Mouse (Mus musculus) embryo, embryonic 11.5 days (tissue): ENCODE results near the gene Nxn.

Experiments used
- DNase-seq: peaks from one replicate; pipeline ENCODE4 v3.0.0-alpha.2; 2012; ENCODE audit warnings: low read depth, low spot score

Gene Nxn

DNA sequence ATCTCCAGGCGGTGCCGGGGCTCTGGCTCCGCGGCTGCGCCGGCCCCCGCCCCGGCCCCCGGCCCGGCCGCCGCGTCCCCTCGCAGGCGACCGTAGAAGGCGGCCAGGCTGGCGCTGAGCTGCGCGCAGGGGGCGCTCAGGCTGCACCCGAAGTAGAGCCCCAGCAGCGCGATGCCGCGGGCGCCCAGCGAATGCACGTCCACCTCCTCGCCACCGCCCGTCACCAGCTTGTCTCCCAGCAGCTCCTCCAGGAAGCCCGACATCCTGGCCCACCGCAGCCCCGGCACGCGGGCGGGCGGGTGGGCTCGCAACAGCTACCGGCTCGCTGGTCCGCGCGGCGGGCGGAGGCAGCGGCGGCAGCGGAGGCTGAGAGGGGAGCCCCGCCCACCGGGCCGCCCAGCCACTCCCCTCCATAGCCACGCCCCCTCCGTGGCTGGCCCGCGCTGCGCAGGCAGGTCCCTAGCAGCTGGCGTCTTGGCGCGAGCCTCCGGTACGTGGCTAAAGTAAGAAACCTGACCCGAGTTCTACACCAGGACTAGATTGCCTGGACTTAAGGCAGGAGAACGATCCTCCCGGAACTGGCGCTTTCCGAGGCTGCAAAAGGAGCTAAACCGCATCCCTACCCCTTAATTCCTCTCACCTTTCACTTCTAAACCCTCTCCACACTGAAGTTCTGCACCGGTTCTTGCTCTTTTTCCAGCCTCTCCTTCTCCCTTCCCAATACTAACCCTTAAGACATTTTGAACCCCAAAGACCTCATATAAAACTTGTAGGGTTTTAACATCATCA, at the start of gene Nxn:
Gene Nxn, minus strand, starts transcription at position 343 of the 789 bp plus-strand sequence.
- DNase-seq = peak; percentile 84

DNA sequence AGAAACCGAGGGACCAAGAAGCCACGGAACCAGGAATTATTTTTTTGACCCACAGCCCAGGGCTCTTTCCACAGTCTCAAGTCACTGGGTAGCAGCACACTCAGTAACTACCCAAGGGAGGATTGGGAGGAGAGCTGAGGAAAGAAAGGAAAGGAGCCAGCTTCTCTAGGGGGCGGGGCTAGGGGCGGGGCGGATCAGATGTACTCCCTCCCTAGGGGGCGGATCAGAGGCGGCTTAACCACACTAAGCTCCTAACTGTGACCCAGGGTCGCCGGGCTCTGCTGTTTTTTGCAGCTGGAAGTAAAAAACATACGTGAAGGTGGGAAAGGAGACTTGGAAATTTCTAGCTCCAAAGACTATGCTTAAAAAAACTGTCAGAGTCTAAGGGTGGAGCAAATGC, 47.3 kb upstream of the Nxn start:
- DNase-seq = no peak

DNA sequence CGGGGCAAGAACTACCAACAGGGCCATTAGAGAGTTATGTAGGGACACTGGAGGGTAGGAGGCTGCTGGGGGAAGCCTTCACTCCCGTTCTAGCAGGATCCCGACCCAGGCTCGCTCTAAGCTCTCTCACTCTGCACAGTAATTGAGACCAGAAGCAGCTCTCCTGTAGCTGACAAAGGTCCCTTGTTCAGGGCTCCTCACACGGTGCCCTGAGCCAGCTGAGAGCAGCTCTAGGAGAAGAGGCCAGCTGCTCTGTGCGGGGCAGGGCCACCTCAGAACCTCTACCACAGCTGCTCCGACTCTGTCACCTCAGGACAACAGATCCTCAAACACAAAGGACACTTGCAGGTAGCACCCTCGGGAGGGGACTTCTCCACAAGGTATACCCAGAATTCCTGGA, 46.5 kb upstream of the Nxn start:
- DNase-seq = no peak

DNA sequence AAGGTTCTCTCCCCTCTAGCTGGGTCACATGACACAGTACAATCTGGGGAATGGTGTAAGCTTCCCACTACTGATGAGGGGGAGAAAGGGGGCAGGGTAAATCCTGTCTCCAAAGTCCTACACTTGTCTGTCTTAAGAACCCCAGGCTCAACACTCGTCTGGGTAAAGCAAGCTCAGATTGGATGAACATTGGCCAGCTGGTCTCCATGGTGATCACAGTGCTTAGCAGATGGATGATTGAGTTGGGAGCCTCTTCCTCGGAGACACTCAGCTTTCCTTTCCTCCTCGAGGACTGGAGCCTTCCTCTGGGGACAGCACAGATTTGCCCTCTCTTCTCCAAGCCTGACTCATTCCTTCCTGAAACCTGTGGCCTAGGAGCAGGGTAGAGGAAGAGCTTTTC, 40.7 kb upstream of the Nxn start:
- DNase-seq = no peak

DNA sequence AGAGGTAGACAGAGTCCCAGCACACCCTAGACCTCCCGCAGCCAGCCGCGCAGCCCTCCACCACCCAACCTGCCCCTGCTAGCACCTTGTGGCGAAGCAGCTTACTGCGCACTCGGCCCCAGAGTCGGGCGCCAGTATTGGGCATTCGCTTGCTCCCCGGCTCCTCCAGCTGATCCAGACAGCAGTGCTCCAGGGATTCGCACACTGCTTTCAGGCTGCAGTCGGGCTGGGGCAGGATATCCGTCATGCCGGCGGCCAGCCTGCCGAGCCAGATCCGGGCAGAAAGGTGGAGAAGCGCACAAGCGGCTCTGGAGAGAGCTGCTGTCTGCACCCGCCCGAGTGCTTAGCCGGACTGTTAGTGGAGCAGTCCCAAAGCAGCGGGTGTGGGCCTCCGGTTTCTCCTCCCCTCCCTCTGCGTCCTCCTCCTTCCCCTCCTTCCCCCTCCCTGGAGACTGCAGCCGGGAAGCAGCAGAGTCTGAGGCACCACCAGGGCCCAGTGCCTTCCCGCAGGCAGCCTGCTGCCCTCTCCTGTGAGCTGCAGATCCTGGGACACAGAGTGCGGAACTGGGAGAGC, 38.0 kb upstream of the Nxn start:
- no peak for DNase-seq

DNA sequence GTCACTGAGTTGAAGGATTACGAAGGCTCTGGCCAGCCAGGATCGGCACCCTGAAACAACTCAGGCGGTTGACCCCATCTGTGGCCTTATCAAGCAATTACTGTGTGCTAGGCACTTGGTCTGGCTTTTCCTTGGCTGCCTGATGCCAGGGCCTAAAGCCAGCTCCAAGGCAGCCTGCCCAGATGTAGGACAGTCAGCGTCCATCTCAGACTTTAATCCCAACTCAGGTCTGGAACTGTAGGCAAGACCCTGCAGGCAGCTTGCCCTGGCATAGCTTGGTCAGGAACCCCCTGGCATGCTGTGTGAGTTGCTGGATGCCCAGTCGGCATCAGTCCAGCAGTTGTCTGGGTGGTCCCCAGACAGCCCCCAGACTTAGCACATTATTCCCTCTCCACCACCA, 37.1 kb upstream of the Nxn start:
- DNase-seq = no peak

DNA sequence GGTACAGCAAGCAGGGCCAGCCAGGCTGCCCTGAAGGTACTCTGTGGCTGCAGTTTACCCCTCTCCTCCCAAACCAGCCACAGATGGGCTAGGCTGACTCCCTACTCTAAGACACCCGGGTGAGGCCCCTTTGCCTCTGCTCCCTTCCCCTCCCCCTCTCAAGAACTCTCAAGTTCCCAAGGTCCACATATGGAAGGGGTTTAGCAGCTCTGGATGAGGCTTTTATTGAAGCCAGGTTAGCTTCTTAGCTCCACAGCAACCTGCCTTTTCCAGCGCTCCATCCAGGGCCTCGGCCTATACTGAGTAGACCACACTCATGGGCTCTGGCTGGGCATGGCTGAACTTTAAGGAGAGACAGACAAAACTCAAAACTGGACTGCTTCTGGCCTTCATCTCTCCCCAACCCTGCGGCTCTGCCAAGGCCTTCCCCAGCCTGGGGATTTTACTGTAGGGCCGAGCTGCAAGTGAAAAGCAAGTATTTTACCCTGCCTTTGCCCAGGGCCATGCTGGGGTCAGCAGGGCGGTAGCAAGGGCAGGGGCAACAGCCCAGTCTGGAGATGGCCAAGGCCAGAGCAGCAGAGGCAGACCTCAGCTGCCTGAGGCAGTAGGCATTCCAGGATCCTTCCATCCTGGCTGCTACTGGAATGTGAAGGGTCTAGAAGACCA, 31.2 kb upstream of the Nxn start:
- no peak for DNase-seq

DNA sequence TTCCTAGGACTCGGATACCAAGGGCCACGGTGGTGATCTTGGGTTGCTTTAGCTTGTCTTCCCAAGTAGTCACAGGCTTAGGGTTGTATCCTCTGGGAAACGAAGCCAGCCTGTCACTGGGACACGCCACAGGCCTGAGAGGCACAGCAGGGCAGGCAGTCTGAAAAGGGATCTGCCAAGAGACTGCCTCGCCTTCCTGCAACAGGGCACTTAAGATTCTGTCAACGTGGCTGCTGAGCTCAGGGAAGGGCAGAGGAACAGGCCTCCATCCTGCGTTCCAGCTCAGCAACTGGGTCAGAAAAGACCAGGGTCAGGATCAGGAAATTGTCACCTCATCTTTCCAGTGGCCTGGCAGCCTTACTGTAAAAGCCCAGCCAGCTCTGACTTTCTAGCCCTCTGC, 30.6 kb upstream of the Nxn start:
- DNase-seq = no peak

DNA sequence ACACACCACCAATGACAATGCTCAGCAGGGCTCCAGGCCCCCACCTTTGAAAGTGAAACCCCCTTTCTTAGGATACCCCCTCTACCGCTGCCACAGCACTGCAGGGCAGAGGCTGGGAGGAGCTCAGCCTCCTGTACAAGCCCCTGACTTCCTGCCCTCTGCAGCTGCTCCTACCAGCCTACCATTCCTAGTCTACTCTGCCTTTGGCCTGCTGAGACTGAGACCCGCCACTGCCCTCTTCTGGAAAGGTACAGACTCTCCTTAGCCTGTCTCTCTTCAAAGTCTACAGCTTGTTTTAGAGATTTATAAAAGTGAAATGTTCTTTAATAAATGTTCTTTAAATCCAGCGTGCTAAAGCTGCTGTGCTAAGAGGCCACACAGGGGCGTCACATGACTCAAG, 30.1 kb upstream of the Nxn start:
- DNase-seq = no peak

DNA sequence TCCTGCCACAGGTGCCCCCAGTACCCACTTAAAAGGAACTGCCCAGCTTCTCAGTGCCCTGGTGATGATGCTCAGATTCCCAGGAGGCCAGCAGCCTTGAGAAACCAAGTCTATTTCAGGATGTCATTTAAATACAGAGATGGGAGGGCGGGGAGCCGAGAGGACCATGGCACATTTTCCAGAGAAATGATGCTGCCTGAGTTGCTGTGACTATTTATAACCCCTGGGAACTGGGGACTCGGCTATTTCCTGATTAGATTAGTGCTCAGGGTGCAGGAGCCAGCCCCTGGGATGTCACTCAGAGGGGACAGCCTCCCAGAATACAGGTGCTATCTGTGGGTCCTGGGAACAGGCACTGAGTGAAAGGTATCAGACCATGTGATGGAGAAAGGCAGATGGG, 28.8 kb upstream of the Nxn start:
- DNase-seq = no peak

DNA sequence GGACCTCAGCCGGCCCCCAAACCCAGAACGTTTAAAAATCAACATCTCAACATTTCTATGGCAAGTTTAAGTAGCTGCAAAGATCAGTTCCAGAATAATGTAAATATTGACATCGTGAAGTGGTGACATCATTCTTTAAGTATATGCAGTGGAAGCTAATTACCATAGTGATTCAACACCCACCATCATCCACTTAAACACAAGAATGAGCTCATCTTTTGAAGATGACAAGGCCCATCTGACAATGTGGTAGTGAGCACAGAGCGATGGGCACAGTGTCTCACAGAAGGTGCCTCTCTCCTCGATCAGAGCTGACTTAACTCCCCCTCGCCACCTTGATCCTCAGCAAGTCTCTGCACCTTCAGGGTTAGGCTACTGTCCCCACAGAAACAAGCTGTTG, 26.8 kb upstream of the Nxn start:
- no peak for DNase-seq

DNA sequence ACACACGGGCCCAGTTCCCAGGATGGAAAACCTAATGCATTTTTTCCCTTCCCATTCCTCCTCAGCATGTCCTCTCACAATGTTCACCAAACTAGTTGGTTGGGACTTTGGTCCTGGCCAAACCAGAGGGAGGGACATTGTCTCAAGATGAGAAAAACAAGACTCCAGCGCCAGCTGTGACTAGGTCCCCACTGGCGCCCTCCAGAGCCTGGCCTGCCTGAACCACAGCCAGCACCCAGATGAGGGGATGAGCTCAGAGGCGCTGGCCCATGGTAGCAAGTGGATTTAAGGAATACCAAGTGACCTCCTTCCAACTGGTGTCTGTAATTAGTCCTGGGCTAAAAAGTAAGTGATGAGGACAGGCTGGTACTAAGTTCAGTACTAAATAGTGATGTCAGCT, 22.0 kb upstream of the Nxn start:
- DNase-seq = no peak

DNA sequence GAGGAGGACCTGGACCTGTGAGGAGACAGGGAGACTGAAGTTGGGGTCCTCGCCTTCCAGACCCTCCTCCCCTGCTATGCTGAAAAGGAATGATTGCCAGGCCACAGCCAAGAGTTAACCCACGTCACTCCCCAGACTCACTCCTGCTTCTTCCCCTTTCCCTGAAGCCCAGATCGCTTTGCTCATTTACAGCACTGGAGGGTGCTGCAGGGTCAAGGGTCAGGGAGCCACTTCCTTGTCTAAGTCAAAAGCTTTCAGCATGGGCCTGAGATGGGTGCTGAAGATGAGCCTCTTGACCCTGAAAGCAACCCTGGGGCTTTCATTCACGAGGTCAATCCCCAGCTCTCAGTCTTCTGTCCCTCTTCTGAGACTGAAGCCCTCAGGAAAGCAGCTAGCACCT, 20.2 kb upstream of the Nxn start:
- DNase-seq = no peak

DNA sequence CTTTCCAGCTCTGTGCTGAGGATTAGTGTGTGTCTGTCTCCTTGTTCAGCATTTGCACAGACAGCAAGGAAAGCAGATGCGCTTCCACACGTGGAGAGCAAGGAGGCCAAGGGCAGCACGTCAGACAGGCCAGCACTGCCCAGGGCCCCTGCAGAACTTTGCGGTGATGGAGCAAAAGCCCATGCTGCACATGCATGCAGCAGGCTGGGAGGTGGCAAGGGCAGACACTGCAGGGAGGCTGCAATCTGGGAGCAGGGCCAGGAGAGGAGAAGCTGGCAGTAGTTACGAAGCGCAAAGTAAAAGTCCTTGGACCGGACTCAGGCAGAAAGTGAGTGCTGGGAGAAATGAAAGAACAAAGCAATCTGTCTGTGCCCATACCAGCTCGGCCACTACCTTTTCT, 19.5 kb upstream of the Nxn start:
- DNase-seq = no peak

DNA sequence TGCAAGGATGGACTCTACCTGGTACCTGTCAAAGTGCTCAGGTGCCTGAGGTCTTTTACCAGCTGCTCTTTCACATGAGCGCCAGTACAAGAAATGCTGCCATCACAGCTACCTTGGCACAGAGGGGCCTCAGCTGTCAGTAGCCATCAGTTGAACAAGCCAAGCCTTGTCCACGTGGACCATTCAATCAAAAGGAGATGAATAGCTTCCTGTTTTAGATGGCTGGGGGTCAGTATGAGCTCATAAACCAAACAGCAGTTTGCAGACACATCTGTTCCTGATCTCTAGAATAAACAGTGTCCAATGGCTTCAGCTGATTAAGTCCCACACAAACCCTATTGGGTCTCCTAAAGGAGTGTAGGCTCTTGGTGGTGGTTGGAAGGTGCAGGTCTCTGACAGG, 17.0 kb upstream of the Nxn start:
- no peak for DNase-seq

DNA sequence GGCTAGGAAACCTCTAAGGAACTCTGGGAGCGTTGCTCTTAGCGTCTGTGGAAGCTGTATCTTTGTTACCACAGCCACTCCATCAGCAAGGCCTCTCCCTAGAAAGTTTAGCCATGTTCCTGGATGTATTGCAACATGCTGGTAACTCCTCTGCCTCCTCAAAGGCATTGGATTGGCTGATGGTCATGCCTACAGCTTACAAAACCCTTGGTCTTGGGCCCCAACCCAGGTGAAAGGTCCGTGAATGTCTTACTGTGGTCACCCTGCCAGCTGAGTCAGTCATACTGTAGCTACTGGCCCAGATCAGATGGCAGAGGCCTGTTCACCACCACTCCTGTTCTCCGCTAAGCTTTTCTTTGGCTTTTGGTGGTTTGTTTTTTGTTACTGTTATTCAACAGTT, 16.1 kb upstream of the Nxn start:
- no peak for DNase-seq

DNA sequence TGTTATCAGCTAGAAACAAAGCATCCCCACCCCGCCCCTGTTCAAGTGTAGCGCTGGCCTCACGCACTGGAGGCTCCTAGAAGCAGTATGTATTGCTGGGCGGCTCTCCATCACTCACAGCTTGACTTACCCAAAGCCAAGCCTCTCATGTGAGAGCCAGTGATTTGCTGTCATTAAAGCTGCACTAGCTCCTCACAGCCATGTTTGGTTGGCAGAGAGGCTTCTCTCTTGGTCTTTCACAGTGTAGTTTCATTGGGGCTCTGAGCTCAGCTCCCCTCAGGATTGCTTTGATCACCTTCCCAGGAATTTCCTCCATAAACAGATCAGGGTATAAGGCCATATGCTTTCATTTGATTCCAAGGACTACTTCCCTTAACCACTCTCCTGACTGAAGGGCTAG, 14.3 kb upstream of the Nxn start:
- no peak for DNase-seq

DNA sequence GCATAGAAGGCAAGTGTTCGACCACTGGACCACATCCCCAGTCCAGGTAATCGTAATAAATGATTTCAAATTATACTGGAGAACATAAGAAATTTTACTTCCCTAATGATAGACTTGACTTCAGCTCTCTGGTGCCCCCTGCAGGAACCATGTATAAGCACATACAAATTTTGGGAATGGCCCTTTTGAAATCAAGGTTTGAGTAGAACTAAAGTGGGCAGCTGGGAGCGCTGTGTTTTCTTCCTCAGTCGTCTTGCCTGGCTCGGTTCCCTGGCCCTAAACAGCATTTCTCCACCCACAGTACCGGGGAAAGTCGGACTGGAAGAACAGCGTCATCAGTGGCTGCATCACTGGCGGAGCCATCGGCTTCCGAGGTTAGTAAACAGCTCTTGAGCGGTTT, 11.9 kb upstream of the Nxn start:
- peak; percentile 49 for DNase-seq

DNA sequence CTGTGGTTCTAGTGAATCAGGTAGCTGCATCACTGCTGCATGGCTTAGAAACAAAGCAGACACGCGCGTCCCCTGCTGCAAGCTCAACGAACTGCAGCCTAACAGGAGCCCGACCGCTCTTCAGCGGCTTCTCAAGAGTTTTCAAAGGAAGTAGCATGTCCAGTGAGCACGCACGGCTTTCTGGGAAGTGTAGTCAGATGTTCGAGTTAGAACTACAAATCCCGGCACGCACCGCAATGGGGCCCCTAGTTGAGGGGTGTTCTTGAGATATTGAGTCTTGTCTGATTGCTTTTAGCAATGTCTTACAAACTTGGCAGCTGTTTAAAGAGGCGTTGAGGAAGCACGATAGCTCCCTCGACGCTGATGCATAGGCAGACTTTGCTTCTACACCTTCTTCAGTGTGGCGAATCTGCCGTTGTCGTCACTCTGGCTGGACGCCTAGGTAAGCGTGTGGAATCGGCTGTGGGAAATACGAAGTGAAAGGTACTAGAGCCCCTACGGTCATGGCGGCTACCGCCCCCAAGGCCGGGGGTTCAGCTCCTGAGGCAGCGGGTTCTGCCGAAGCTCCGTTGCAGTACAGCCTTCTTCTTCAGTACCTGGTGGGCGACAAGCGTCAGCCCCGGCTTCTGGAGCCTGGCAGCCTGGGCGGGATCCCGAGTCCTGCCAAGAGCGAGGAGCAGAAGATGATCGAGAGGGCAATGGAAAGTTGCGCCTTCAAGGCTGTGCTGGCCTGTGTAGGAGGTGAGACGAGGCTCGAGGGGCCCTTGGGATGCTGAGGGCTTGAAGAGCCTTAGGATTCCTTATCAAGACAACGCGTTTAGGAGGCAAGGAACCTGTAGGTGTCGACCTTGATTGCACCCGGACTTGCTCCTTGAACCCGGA, 8.0 kb upstream of the Nxn start, which contains the start of gene Timm22:
Gene Timm22, plus strand, starts transcription at position 251 of the 882 bp plus-strand sequence.
- peak; percentile 98 for DNase-seq

DNA sequence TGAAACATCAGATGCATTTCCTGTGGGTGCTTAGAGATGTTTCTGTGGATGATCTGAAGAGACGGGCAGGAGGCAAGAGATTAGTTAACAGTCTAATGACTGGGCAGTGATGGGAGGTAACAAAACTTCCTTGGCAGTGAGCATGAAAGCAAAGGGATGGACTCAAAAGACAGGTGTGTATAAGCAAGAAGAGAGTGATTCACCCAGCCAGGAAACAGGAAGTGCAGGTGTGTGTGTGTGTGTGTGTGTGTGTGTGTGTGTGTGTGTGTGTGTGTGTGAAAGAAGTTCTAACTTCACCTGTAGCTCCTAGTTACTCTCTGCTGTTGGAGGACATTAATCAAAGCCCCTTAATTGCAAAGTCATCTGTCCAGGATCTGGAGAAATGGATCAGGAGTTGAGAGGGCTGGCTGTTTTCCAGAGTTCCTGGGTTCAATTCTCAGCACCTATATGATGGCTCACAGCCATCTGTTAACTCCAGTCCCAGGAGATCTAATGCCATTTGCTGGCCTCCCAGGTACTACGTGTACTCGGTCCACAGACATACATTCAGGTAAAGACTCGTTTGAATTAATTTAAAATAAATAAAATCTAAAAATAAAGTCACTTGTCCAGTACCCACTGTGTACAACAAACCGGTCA, 6.8 kb upstream of the Nxn start:
- DNase-seq = no peak

DNA sequence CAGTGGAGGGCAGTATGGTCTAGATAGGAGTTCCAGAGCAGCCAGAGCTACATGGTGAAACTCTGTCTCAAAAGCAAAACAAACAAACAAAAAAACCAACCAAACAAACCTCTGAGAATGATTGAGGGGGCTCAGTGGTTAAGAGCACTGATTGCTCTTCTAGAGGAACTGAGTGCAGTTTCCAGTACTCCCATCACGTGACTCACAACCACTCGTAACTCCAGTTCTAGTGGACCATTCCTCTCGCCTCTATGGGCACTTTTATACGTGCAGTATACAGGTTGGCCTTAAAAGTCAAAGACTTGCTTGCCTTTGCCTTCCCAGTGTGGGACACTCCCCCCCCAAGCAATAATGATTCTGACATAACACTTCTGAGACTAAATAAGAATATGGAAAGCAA, 6.2 kb upstream of the Nxn start:
- no peak for DNase-seq

DNA sequence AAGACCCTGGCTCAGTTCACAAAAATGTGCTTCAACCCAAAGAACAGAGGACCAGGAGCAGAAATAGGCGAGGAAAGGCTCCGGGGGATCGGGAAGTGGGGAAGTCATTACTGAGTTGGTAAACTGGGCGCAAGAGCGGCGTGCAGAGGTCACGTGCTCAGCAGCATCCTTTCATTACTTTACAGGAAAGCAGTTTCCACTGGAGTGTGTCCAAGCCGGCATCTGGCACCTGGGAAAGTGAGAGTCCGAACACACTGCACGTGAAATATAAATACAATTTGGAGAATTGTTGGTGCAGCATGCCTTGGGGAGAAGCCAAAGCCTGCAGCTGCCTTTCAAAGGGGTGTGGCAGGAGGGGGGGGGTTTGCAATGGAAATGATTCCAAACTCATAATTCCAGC, 2.5 kb upstream of the Nxn start:
- no peak for DNase-seq
